Mouse (Mus musculus) heart, postnatal 10 days (tissue): ENCODE measurements at regions not wholly inside any gene's neighbourhood (a gene's known extent, or its start where the extent isn't known, plus 50 kb on each side); places are given as distances from the start of the nearest gene placed in this dataset.
"Not testable (repeated sequence)": the region's sequence is repeated elsewhere in the genome, so short reads cannot be mapped to it uniquely, and the experiment has no call there.

ENCODE experiments used
- DNase-seq, 2 experiments: peaks; one replicate each; pipeline ENCODE4 v3.0.0; 2021
- intact Hi-C: fragments of 180-260 bp; cut with DNase I; formaldehyde crosslinking; loops from one replicate; pipeline ENCODE4 v1.15.1; 2025

DNA sequence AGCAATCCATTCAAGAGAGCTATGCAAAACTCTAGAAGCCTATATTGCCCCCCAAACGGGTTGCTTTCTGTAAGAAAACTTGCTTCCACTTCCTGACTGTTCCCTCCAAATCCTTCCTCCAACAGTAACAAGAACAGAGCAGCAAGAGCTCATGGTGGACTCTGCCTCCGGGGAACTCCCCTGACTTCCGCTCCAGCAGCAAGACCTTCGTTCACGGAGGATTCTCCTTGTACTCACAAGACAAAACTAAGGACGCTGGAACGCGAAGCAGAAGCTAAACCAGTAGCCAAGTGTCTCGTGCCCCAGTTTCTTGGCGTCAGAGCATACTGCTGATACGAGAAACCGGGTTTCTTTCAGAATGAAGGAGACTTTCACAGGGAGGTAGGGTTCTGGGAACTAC is 50.7 kb downstream of the H2al2a start:
- intact Hi-C loops, result loop anchor here (10.0 kb wide), 1 partner anchor 259 kb away; no protein-coding TSS in a partner anchor
- DNase-seq, result no peak

DNA sequence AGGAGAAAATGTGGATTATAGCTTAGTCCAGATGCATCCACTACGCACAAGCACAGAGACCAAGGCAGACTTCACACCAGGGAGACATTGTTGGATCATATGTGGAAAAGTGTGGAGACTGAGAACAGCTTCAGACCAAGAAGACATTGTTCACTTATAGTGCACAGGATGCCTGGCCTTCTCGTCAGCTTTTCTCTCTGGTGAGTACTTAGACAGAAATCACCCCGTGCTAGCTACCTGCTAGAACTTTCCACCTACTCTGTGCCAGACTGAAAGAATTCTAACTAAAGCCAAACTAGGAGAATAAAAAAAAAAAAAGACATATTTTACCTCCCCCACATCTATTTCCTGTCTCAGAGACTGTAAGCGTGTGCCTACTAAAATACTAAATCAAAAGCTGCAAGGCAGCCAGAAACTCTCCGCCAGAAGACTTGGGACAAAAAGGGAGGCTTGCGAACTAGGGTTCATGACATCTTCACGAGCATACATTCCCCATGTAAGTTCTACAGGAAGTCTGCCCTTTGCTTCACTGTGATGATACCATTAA is 51.3 kb downstream of the H2al2a start:
- intact Hi-C loops, result loop anchor here (10.0 kb wide), 1 partner anchor 259 kb away; no protein-coding TSS in a partner anchor
- DNase-seq, result no peak

DNA sequence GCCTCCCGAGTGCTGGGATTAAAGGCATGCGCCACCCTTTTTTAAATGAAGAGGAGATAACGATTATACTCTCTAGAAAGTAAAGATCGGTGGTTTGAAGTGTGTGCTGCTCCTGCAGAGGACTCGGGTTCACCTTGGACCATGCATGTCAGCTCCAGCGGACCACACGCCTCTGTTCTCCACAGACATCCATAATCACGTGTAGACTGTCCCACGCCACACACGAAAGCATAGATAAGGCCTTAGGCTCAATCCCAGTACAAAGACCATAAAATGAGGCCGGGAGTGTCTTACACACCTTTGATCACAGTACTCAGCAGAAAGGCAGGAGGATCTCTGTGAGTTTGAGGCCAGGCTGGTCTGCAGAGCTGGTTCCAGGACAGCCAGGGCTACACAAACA is 53.3 kb downstream of the H2al2a start:
- intact Hi-C loops, result loop anchor here (5.0 to 10.0 kb wide), 2 partner anchors 84 to 261 kb away; no protein-coding TSS in a partner anchor
- DNase-seq, result no peak

DNA sequence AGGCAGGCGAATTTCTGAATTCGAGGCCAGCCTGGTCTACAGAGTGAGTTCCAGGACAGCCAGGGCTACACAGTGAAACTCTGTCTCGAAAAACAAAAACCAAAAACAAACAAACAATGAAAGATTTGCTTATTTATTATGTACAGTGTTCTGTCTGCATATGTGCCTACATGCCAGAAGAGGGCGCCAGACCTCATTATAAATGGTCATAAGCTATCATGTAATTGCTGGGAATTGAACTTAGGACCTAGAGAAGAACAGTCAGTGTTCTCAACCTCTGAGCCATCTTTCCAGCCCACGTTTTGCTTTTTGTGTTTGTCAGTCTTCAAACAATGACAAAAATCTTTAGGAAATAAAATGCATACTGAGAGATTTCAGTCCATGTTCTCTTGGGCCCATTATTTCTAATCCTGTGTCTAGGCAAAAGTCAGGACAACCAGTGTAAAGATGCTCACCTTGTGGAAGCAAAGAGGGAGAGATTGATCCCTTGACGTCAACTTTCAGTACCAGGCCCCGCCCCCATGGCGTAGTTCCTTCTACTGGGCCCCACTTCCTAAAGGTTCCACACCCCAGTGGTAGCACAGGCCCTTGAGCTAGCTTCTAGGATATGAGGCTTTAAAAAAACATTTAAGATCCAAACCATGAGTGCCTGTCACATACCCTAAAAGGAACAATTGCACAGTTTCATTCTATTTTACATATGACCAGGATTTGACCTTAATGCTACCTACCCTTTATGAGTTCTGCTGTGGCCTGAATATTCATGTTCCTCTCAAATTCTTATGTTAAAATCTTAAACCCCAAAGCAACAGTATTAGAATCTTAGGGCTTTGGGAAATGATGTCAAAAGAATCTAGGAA is 54.0 kb downstream of the H2al2a start:
- intact Hi-C loops, result loop anchor here (5.0 to 10.0 kb wide), 2 partner anchors 85 to 262 kb away; no protein-coding TSS in a partner anchor

DNA sequence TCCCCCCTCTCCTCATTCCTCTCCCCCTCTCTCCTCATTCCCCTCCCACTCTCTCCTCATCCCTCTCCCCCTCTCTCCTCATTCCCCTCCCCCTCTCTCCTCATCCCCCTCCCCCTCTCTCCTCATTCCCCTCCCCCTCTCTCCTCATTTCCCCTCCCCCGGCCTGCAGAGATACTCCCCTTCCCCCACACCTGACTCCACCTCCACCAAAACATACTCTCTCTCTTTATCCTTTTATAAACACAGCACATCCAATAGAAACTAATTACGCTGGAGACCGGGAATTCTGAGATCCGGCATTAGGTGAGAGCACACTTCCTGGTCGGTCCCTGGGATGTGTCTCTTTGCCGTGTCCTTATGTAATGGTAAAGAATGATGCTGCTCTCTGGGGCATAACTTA is 54.8 kb downstream of the H2al2a start:
- intact Hi-C loops, result loop anchor here (5.0 to 10.0 kb wide), 2 partner anchors 85 to 263 kb away; no protein-coding TSS in a partner anchor
- DNase-seq, result no peak

More for the DNA sequence above, 54.0 kb downstream of the H2al2a start:
- no peak for DNase-seq

DNA sequence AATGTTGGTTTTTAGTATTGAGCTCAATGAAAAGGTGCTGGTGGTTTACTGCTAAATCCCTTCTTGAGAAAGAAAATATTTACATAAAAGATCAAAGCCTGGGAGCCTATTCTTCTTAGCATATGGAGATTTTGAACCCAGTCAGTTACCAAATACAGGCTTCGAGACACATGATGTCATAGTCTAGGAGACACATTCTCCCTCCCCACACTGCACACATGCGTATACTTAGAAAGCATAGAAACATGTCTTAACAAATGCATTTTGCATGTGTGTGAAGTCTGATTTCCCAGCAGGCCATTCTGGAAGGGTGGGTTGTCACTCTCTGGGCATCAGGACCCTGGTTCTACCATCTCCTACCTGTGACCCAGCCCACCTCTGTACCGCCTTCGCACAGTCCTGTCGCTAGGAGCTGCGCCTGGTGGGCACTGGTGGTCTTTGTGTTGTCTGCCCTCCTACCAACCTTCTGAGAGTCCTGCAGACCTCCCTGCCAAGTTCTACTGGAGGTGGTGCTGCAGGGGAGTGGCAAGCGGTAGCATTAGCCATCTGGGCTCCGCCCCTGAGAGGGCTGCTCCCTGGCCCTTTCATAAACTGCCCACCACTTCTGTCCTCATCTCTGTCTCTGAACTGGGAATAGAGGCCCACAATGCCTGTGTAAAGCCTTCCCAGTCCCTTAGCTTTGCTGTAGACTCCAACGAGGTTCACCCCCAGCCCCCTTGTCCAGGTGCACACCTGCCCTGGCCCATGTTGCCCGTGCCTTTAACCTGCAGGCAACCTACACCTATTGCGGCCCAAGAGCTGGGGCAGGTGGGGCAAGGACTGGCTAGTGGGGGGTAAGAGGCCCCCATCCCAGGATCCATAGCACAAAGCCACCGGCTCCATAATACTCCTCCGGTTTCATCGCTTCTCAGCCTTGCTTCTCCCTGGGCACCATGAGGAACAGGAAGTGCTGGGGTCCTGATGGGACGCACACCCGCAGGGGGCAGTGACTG is 56.6 kb downstream of the H2al2a start:
- DNase-seq, result not testable (repeated sequence)
- intact Hi-C loops, result loop anchor here (5.0 to 10.0 kb wide), 2 partner anchors 87 to 265 kb away; no protein-coding TSS in a partner anchor

DNA sequence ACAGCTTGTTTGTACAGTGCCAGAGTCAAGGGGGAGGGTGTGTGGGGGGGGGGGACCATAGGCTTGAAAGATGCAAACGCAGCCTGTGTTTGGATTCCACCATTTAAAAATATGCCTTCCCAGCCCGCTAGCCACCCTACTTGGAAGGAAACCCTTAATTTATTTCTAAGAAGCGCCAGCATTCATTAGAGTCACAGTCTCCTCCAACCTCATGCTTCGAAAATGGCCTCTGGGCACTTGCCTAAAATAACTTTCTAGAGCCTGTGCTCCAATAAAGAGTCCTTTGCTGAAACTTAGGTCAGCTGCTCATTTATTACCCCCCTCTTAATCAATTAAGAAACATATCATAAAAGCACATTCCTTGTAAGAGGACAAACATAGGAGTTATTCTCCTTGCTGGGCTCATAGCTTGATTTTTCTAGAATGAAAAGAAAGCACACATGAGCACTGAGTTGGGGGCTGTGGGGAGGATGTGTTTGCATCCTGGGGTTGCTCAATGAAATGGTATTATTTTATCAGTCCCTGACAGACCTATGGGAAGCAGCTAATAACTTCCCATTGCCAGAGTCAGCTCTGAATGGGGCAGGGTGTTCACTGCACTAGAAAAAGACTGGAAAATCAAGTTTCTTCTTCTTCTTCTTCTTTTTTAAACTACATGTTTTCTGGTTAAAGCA is 57.4 kb downstream of the H2al2a start:
- intact Hi-C loops, result no loop called here
- no peak for DNase-seq

DNA sequence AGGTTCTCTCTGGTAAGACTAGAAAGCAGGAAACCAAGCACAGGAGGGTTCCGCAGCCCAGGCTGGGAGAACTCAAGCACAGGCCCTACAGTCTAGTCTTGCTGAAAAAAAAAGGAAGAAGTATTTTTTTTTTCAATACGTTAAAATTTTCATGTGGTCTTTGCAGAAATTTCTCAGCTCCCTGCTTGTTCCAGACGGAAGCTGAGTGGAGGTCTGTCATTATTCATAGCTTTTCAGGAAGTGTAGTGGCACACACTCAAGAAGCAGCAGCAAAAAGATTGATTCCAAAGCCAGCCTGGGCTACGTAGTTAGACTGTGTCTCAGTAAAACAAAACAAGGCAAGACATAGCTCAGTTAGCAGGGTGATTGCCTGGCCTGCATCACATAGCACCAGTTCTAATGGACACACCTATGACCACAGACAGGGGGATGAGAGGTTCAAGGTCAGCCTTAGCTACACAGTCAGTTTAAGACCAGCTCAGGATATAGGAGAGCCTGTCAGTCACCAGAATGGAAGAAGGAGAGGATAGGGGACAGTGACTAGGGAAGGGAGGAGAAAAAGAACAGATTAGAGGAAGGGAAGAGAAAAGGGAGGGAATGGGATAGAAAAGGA is 60.1 kb downstream of the H2al2a start:
- DNase-seq, result no peak
- intact Hi-C loops, result no loop called here

DNA sequence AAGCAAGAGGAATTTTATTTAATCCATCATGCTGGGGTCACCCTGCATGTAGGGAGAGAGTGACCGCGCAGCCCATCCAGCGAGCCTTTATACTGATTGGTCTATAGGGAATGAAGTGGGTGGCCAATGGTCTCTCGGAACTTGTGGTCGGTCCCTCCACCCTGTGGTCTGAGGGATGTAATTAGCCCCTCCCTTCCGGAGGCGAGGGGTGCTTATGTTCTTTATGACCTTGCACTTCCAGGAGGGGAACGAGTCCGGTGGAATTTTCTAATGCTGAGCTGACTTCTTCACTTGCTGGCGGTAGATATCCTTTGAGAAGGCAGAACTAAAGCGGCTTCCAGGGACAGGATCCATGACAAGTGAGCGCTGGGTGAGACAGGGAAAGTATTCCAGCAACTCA is 60.8 kb downstream of the H2al2a start:
- DNase-seq, result no peak
- intact Hi-C loops, result no loop called here

DNA sequence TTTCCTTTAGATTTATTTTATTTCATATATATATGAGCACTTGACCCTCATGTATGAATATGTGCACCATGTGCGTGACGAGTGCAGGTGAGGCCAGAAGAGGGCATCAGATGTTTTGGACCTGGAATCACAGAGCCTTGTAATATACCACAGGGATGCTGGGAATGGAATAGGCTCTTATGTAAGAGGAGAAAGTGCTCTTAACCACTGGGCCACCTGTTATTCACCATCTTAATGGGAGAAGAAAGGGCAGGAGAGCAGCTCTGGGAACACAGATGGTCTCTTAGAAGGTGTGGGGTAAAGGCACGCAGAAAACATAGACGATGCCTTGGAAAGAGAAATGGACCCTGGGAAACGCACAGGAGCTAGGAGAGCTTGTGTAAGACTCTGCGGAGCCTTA is 61.3 kb downstream of the H2al2a start:
- DNase-seq, result no peak
- intact Hi-C loops, result no loop called here

DNA sequence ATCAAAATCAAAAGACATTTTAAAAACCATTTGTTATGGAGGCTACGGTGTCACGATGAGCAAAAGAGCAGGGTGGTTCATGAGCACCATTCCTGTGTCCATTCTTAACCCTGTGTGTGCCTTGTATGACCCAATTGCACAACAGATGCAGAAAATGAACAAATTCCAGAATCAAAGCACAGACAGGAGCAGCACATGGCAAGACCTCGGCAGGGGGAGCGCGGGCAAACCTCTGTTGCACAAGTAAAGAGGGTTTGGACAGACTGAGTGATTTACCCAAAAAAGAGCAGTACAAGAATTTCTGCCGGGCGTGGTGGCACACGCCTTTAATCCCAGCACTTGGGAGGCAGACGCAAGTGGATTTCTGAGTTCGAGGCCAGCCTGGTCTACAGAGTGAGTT is 62.1 kb downstream of the H2al2a start:
- DNase-seq, result no peak
- intact Hi-C loops, result no loop called here

DNA sequence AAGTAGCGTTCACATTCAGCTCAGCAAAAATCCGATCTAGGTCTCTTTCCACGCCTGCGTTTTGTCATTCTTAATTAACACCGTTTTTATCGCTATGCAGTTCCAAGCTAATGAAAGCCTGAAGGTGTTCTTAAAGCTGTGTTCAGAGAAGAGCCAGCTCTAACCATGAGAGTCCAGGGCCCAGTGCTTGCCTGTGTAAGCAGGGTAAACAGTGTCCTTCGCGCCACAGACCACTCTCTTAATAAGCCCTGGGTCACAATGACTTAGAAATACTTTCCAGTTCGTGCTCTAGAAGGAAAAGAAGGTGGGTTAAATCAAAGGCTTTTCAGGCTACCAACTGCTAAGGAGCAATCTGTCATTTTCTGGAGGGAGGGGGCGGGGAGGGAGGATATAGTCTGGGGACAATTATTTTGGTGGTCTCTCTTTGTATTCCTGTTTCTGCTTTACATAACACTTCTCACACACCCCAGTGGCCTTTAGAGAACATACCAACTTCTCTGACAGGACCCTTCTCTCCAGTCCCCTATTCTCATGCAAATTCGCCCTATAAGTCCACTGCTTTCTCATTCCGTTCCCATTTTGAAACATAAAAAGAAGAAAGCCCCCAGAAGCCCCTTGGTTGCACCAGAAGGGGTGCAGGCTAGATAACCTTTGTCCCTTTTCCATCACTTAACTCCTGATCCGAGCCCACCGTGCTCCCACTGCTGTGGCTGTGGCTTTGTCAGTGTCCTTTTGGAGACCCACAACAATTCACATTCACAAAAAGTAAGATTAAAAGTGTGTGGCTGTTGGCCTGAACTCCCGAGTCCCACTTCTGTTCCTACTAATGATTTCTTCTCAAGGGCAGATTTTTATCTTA is 63.6 kb downstream of the H2al2a start:
- DNase-seq, result no peak
- intact Hi-C loops, result no loop called here

DNA sequence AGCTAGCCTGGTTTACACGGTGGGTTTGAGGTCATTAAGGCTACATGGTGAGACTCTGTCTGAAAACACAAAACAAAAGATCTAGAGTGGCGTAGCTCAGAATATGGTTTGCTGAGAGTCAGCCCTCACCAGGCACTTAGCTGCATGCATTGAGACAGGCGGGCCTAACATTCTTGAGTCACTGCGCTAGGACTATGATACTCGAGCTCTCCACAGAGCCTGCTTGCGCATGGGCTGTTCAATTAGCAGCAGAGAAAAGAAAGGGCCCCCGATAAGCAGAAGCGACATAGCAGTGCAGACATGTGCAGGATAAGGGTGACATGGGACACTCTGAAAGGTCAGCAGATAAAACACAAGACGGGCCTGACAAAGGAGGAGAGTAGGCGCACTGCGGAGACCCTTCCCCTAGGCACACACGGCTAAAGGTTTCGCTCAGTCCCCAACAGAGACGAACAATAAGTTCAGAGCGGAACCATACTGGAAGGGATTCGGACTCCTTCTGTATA is 64.3 kb downstream of the H2al2a start:
- intact Hi-C loops, result no loop called here
- DNase-seq, result peak; percentile 18 to 35

DNA sequence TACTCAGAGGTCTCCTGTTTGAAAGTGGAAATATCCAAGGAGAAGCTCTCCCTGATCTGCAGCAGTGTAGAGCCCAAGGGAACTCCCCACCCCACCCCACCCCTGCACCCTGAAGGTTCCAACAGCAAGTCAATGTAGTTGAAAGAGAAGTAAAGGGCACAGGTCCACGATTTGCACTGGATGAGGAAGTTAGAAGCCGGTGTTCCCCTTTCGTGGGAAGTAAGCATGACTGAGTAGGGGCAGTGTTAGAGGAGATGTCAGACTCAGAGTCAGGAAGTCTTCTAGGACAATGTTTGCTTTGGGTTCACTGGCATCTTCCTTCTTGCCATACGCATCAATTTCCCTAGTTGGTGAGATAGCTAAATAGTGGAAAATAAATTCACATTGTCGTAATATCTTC is 64.9 kb downstream of the H2al2a start:
- DNase-seq, result no peak
- intact Hi-C loops, result no loop called here

DNA sequence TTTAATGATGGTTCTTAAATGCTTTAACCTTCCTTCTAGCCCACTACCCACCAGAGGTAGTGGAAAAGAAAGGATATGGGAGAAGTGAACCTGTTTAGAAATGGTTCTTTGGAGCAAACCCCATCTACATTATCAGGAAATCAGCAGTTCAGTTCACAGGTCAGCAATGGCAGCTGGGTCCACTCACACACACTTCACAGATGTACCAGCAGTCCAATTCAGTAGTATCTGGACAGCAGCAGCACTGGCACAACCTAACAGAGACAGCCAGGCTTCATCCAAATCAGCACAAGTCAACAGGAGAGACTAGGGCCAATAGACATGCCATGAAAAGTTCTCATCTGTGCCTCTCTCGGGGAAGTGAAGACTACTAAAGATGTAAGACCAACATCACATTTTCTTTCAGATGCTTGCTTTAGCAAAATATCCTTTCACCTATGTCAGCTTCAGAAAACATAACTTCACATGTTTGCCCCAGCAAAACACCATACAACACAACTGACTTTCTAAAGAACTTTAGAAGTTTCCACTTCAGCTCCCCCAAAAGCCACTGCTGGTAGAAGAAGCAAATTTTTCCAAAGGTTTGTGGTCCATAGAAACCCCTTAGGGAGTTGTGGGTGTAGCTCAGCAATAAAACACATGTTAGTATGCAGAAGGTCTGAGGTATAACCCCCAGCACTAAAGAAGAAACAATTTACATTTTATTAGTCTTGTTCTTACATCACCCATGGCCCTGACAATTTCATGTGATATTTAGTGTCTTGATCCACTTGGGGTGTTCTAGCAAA is 77.7 kb downstream of the H2al2a start:
- intact Hi-C loops, result no loop called here
- no peak for DNase-seq

DNA sequence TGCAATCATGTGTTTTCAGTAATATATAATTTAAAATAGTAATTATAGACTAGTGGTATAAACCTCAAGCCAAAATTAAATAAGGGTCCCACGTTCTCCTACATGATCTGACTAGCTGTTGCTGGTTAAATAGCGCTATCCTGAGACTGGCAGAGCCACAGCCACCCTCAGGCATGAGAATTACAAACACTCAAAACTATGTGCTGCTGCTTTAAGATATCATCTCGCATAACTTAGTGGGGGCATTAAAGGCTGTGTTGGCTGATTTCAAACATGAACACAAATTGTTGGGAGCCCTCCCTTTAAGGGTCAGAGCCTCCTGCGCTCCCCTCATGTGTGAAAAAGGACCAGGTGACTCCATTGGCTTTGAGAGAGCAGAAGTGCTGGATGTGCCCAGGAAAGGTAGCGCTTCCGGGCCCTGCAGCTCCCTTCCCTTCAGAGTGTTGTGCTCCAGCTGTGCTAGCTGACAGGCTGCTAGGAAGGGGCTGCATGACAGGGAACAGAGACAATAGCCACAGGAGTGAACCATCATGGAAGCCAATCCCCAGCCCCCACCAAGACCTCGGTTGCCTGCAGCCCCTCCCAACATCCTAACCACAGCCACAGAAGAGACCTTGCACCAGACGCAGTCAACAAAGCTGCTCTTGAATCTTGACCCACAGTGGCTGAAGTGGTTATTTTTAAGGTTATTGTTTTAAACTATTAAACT is 79.4 kb downstream of the H2al2a start:
- intact Hi-C loops, result no loop called here
- DNase-seq, result no peak

DNA sequence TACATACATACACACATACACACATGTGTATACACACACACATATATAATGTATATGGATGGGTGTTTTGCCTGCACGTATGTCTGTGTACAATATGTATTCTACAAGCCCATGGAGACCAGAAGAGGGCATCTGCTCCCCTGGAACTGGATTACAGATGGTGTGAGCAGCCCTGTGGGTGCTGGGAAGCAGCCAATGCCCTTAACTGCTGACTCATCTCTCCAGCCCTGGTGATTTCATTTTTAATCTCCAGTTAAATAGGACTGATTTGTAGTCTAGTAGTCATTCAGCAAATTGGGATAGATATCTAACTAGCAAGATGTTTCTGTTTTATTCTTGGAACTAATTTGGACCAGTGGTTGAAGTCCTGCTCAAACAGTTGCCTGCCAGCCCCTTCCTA is 94.1 kb downstream of the H2al2a start:
- intact Hi-C loops, result no loop called here
- DNase-seq, result no peak
